Comparison of ENCODE assay signal across 19 mouse cellular contexts in genomic region chr2:166673951-166674350, GRCm38 (mm10). TPM values are rescaled to one million over a fixed set of nuclear protein-coding genes. Genes with fewer than 3 reads are reported as not detected.
DNase-seq lines count a peak whose midpoint lies in the region; ATAC-seq and TF ChIP-seq lines count a peak whose summit lies in the region.
"Had no signal": no experiment of that assay in that cellular context is flagged by ENCODE, and none has a peak within 500 bp of the region (broad histone marks: within the 10 kb centered on the region; RNA-seq: fewer than 3 reads in every experiment).

No protein-coding gene starts in this region.

- DNase-seq in forebrain, embryonic 10.5 days (ENCODE audit: extremely low spot score, low spot score) = no peak
- no peak for DNase-seq in forebrain, embryonic 11.5 days (ENCODE audit: low spot score)
- DNase-seq in spleen, adult 2 months (ENCODE audit: low read depth in 1 of 2, low spot score in 2 of 2) = no peak
- DNase-seq in spleen, postnatal 10 days (ENCODE audit: low spot score in 2 of 2) = no peak
- DNase-seq in ovary, adult 18-20 months (ENCODE audit: low spot score) = no peak
- DNase-seq: cerebellum, adult 9-11 months; gastrocnemius, postnatal 14 days; heart, postnatal 14 days; liver, embryonic 13.5 days had no signal

- H3K27ac ChIP-seq in forebrain, embryonic 10.5 days = peak overlapping the region; percentile 45; the same call in 1 of the 2 replicates
- no peak overlapping the region for H3K27ac ChIP-seq in forebrain, embryonic 11.5 days (ENCODE audit: low read depth, low read length)
- H3K27ac ChIP-seq in spleen, adult 2 months (ENCODE audit: insufficient read depth, low read length) = peak overlapping the region; percentile 56
- H3K27ac ChIP-seq: forebrain, embryonic 12.5 days; liver, embryonic 13.5 days; lung, embryonic 15.5 days; macrophage; stomach, embryonic 15.5 days had no signal

- H3K4me2 ChIP-seq in forebrain, embryonic 11.5 days (ENCODE audit: low read depth, low read length, severe bottlenecking) = no peak overlapping the region
- H3K4me2 ChIP-seq: forebrain, embryonic 12.5 days; heart, embryonic 11.5 days; liver, embryonic 13.5 days; lung, embryonic 15.5 days; stomach, embryonic 15.5 days had no signal

- no peaks in the 10 kb centered on the region for H3K9me3 ChIP-seq in forebrain, embryonic 10.5 days
- H3K9me3 ChIP-seq in forebrain, embryonic 11.5 days (ENCODE audit: control insufficient read depth, low read length) = no peaks in the 10 kb centered on the region
- H3K9me3 ChIP-seq: forebrain, embryonic 12.5 days; liver, embryonic 13.5 days; lung, embryonic 15.5 days; stomach, embryonic 15.5 days had no signal

- no peak for TF ChIP-seq POLR2A in spleen, adult 2 months (IDR thresholded peaks at IDR 0.05; ENCODE audit: low read depth, low read length)

- H3K36me3 ChIP-seq in forebrain, embryonic 10.5 days (replicated peaks) = 0 out of 2 replicates have a peak, but pooled peaks cover 5% of the 10 kb centered on the region
- H3K36me3 ChIP-seq in forebrain, embryonic 11.5 days (ENCODE audit: control insufficient read depth, insufficient read depth, low read length) = no peaks in the 10 kb centered on the region
- H3K36me3 ChIP-seq in spleen, adult 2 months (ENCODE audit: control insufficient read depth, insufficient read depth, low read length) = no peaks in the 10 kb centered on the region
- H3K36me3 ChIP-seq: forebrain, embryonic 12.5 days; liver, embryonic 13.5 days; lung, embryonic 15.5 days; stomach, embryonic 15.5 days had no signal

- H3K4me1 ChIP-seq in forebrain, embryonic 10.5 days = peaks cover 99% of the 10 kb centered on the region
- peaks cover 46% of the 10 kb centered on the region for H3K4me1 ChIP-seq in forebrain, embryonic 11.5 days (replicated peaks; ENCODE audit: control insufficient read depth, insufficient read depth, low read length)
- peaks cover 31% of the 10 kb centered on the region; the same call in 1 of the 2 replicates for H3K4me1 ChIP-seq in spleen, adult 2 months (ENCODE audit: control insufficient read depth, insufficient read depth, insufficient read length)

- H3K9ac ChIP-seq in forebrain, embryonic 11.5 days (ENCODE audit: low read length) = no peak overlapping the region
- H3K9ac ChIP-seq: forebrain, embryonic 12.5 days; liver, embryonic 13.5 days; lung, embryonic 15.5 days; stomach, embryonic 15.5 days had no signal

- H3K4me3 ChIP-seq in forebrain, embryonic 10.5 days = no peak overlapping the region
- no peak overlapping the region for H3K4me3 ChIP-seq in forebrain, embryonic 11.5 days (ENCODE audit: low read depth, low read length)
- no peak overlapping the region for H3K4me3 ChIP-seq in spleen, adult 2 months (ENCODE audit: extremely low read depth, insufficient read depth, insufficient read length)
- H3K4me3 ChIP-seq: forebrain, embryonic 12.5 days; liver, embryonic 13.5 days; lung, embryonic 15.5 days; myocyte; stomach, embryonic 15.5 days had no signal

- H3K27me3 ChIP-seq in forebrain, embryonic 10.5 days (ENCODE audit: poor library complexity, severe bottlenecking) = no peaks in the 10 kb centered on the region
- H3K27me3 ChIP-seq in forebrain, embryonic 11.5 days (ENCODE audit: control insufficient read depth, insufficient read depth, low read length) = no peaks in the 10 kb centered on the region
- H3K27me3 ChIP-seq in spleen, adult 2 months (ENCODE audit: control insufficient read depth, insufficient read depth, low read length) = no peaks in the 10 kb centered on the region
- H3K27me3 ChIP-seq: forebrain, embryonic 12.5 days; liver, embryonic 13.5 days; lung, embryonic 15.5 days; Patski; stomach, embryonic 15.5 days had no signal

- no peak for ATAC-seq in forebrain, embryonic 11.5 days (replicated peaks; ENCODE audit: low FRiP score)
- ATAC-seq in inflammation-experienced regulatory T-cells, adult 6 months = peak; percentile 70
- peak; percentile 21 for ATAC-seq in neutrophil, adult 5-6 weeks (ENCODE audit: extremely low read depth, insufficient number of reproducible peaks, low FRiP score, poor library complexity, severe bottlenecking)
- no peak for ATAC-seq in erythroblast, adult 5-6 weeks (replicated peaks; ENCODE audit: low FRiP score, poor library complexity, severe bottlenecking)
- ATAC-seq: Patski had no signal

- WGBS in forebrain, embryonic 10.5 days = 86% methylated on average over 12 of the region's 12 CpGs
- 88% methylated on average over 12 of the region's 12 CpGs for WGBS in forebrain, embryonic 11.5 days
- 58% methylated on average over 12 of the region's 12 CpGs for WGBS in spleen, adult 2 months

- no peak for TF ChIP-seq CTCF in spleen, adult 2 months (IDR thresholded peaks at IDR 0.05; ENCODE audit: extremely low read depth, insufficient read depth, insufficient read length, insufficient replicate concordance)

RNA-seq across cellular contexts. Expression of gene Prex1, which starts 39.7 kb away (rescaled TPM):
- 24.3 and 25.5 TPM in 2 replicates for polyA plus RNA-seq in forebrain, embryonic 10.5 days (2016; fragmentation: Nextera tagmentation; extraction: Ambion mirVana)
- 22.3 and 29.7 TPM in 2 replicates for polyA plus RNA-seq in forebrain, embryonic 11.5 days (2014; fragmentation: Nextera tagmentation; extraction: Ambion mirVana)
- polyA plus RNA-seq in spleen, adult 2 months (2012; rRNA removed) = 123 and 154 TPM in 2 replicates
- 10 to 100 TPM; 31.3 to 54.8 (median 31.8) TPM for polyA plus RNA-seq in inflammation-experienced regulatory T-cells, adult 6 months (2017; shearing (Covaris generic))
- total RNA-seq in neutrophil, adult 5-6 weeks (2017) = 111 and 119 TPM in 2 replicates
- total RNA-seq in erythroblast, adult 5-6 weeks (2015; ENCODE audit: low replicate concordance) = 15.9 and 26.5 TPM in 2 replicates
- 19.8 and 35.4 TPM in 2 replicates for total RNA-seq in erythroblast, adult 5-6 weeks (2017; ENCODE audit: low replicate concordance)

Comparison
In these comparisons a context has a peak if more than half of its experiments do, and no peak if none do; other contexts are left out.
1. ATAC-seq: peak in inflammation-experienced regulatory T-cells, adult 6 months (single experiment) and neutrophil, adult 5-6 weeks (single experiment); none in forebrain, embryonic 11.5 days (single experiment) and erythroblast, adult 5-6 weeks (single experiment).